Mouse (Mus musculus) heart, embryonic 13.5 days (tissue): Measurements from ENCODE around the gene Ttn. TPM values are rescaled to one million over a fixed set of nuclear protein-coding genes. Genes with fewer than 3 reads are reported as not detected.
A peak's percentile ranks its signal among the peaks of the same experiment; 100 is the strongest.

Experiments used
- ATAC-seq: fragments of 200-750 bp; cut with Nextera tagmentation; 2 replicates; pipeline ENCODE4 v1.8.0; 2017; ENCODE audit warnings: moderate TSS enrichment; ENCODE audit not compliant: insufficient number of reproducible peaks, low FRiP score, low TSS enrichment; ENCODE audit errors: extremely low read depth
- H3K27ac ChIP-seq: fragments of 300-500 bp; sonication (generic); replicated peaks from 2 replicates; pipeline ENCODE4 v1.5.1; 2015; ENCODE audit warnings: moderate library complexity, mild to moderate bottlenecking, inconsistent platforms
- H3K27me3 ChIP-seq: fragments of 300-500 bp; sonication (generic); replicated peaks from 2 replicates; pipeline ENCODE4 v1.6.1; 2015; ENCODE audit warnings: mild to moderate bottlenecking, inconsistent platforms
- H3K36me3 ChIP-seq: fragments of 300-500 bp; sonication (generic); 2 replicates; pipeline ENCODE4 v1.6.1; 2015; ENCODE audit warnings: mild to moderate bottlenecking, inconsistent platforms
- H3K4me1 ChIP-seq: fragments of 300-500 bp; sonication (generic); 2 replicates; pipeline ENCODE4 v1.6.1; 2015; ENCODE audit warnings: inconsistent platforms
- H3K4me2 ChIP-seq: fragments of 300-500 bp; sonication (generic); 2 replicates; pipeline ENCODE4 v1.6.1; 2015; ENCODE audit warnings: inconsistent platforms, mild to moderate bottlenecking, moderate library complexity
- H3K4me3 ChIP-seq: fragments of 300-500 bp; sonication (generic); 2 replicates; pipeline ENCODE4 v1.5.1; 2015; ENCODE audit warnings: moderate library complexity, mild to moderate bottlenecking, inconsistent platforms
- H3K9ac ChIP-seq: fragments of 300-500 bp; sonication (generic); 2 replicates; pipeline ENCODE4 v1.6.1; 2015; ENCODE audit warnings: inconsistent platforms, mild to moderate bottlenecking, moderate library complexity
- H3K9me3 ChIP-seq: fragments of 300-500 bp; sonication (generic); 2 replicates; pipeline ENCODE4 v1.6.1; 2016; ENCODE audit warnings: inconsistent platforms
- WGBS: fragments of 180-500 bp; shearing (Covaris S2); methylation state at CpG from one replicate; pipeline ENCODE4 v1.1.7; 2015; ENCODE audit warnings: mixed read lengths; 5-methylcytosine and 5-hydroxymethylcytosine counted together
- polyA plus RNA-seq: library from polyadenylated mRNA; unstranded; fragments of >200 nt; fragmentation: Nextera tagmentation; extraction: Ambion mirVana; gene quantifications from 2 replicates; pipeline ENCODE4 v1.2.1, GENCODE M21; 2015

Gene Ttn
- polyA plus RNA-seq, 1 experiment from 2014 or later: 426 TPM

DNA sequence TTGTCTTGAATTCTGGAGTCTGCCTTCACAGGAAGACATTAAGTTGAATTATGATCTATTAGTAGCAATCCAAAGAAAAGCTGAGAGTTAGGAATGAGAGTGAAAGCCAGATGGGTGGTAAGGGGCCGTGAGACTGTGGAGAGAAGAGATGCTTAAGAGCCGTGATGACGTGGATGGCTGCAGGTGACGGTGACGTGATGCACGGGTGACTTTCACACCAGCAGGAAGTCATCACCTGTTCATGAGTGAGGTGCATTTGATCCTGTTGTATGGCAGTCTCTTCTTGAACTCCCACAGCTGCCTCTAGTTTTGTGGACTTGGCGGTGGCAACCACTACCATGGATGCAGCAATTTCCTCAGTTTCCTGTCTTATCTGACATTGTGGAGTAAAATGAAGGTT lies 16.8 kb downstream of the Ttn start:
- Histone ChIP-seq H3K4me2 (no peak overlapping the region), H3K36me3 (peaks cover 80% of the 10 kb centered on the region)

DNA sequence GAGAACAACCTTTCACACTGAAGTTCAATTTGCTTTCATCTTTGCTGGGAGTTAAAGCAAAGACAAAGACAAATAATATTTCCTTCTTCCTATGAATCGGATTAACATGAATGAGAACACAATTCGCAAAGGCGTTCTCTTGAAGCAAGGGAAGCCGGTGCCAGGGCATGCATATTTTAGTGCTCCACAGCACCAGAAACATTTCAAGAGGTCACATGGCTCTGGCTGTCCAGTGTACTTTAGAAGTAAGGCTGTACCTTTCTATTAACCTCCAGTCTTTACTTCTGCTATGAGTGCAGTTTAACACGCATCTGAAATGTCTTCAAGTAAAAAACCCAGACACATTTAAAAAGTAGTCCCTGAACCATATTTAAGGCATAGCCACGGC lies 20.3 kb downstream of the Ttn start:
- H3K4me1 ChIP-seq: no peaks in the 10 kb centered on the region
- H3K4me2 ChIP-seq: no peak overlapping the region
- WGBS: 80% methylated on average over 6 of the region's 6 CpGs
- no peaks in the 10 kb centered on the region for H3K27me3 ChIP-seq
- H3K9ac ChIP-seq: no peak overlapping the region
- no peaks in the 10 kb centered on the region for H3K9me3 ChIP-seq
- H3K27ac ChIP-seq: no peak overlapping the region
- peaks cover 48% of the 10 kb centered on the region for H3K36me3 ChIP-seq
- ATAC-seq: no peak
- H3K4me3 ChIP-seq: no peak overlapping the region

More for the DNA sequence above, 16.8 kb downstream of the Ttn start:
- WGBS: 64% methylated on average over 7 of the region's 7 CpGs
- no peak for ATAC-seq
- Histone ChIP-seq H3K27me3 (no peaks in the 10 kb centered on the region), H3K4me1 (peaks cover 17% of the 10 kb centered on the region), H3K9ac (no peak overlapping the region), H3K27ac (no peak overlapping the region), H3K9me3 (no peaks in the 10 kb centered on the region), H3K4me3 (no peak overlapping the region)

DNA sequence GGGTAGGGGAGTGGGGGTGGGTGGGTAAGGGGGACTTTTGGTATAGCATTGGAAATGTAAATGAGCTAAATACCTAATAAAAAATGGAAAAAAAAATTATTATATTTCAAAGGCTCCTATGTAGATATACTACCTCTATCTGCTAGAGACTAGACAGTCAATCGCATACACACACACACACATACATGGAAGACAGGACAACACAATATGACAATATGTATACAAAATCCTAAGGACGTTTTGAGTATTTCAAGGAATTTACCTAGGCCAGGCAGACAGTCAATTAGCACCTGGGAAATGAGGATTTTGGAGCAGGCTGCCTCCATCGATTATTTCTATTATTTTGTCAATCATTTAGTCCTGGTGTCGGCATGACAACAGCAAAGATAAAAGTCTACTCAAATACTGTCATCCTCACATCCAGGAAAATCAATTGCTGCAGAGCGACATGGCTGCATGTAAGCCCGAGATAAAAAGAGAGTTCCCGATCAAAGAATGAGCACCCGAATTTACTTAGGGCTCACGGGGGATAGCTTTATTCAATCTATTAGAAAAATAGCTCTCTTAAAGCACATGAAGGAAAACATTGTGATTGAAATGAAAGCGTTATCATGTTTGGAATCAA lies 20.8 kb downstream of the Ttn start:
- Histone ChIP-seq H3K9me3 (no peaks in the 10 kb centered on the region), H3K27ac (no peak overlapping the region), H3K4me2 (no peak overlapping the region), H3K36me3 (peaks cover 43% of the 10 kb centered on the region), H3K27me3 (no peaks in the 10 kb centered on the region), H3K4me3 (no peak overlapping the region), H3K9ac (no peak overlapping the region), H3K4me1 (no peaks in the 10 kb centered on the region)
- ATAC-seq: no peak
- WGBS: 86% methylated on average over 10 of the region's 10 CpGs

DNA sequence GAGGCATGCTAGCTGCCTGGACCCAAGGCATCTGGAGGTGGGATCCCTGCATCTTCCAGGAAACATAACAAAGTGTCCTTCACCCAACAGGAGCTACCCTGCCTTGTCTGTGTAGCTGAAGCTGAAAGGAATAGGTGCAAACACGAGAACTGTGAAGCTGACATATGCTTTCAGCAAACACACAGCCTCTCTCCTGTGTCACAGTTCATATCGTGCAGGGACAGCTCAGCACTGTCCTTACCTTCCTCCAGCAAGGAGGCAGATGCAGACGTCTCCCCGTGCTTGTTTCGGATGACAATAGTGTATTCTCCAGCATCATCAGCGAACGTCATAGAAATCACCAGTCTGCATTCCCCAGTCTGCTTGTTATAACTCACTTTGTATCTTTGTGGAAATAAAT lies 32.6 kb downstream of the Ttn start:
- H3K9me3 ChIP-seq: no peaks in the 10 kb centered on the region
- peaks cover 5% of the 10 kb centered on the region; the same call in 1 of the 2 replicates for H3K4me1 ChIP-seq
- no peak overlapping the region for H3K4me2 ChIP-seq
- H3K27me3 ChIP-seq: no peaks in the 10 kb centered on the region
- H3K36me3 ChIP-seq: peaks cover 94% of the 10 kb centered on the region
- ATAC-seq: no peak
- H3K27ac ChIP-seq: no peak overlapping the region
- WGBS: 71% methylated on average over 7 of the region's 7 CpGs
- no peak overlapping the region for H3K4me3 ChIP-seq
- H3K9ac ChIP-seq: no peak overlapping the region

DNA sequence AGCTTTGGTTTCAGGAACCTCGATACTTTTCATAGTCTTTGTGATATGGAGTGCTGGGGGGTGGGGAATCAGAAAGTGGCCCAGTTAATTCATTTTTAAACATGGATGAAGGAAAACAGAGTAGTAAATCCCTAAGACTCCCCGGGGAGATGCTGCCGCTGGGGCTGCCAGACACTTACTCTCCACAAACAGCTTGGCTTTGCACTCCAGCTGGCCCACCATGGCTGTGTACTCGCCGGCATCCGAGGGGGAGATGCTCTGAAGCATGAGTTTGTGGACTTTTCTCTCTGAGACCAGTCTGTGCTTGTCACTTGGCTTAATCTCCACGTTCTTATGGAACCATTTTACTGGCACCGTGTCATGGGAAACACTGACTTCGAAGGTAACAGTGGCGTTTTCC lies 43.8 kb downstream of the Ttn start:
- Histone ChIP-seq H3K4me2 (no peak overlapping the region), H3K36me3 (peaks cover 94% of the 10 kb centered on the region), H3K4me3 (no peak overlapping the region), H3K27me3 (no peaks in the 10 kb centered on the region), H3K9ac (no peak overlapping the region), H3K4me1 (no peaks in the 10 kb centered on the region), H3K9me3 (no peaks in the 10 kb centered on the region), H3K27ac (no peak overlapping the region)
- 66% methylated on average over 10 of the region's 10 CpGs for WGBS
- ATAC-seq: no peak

DNA sequence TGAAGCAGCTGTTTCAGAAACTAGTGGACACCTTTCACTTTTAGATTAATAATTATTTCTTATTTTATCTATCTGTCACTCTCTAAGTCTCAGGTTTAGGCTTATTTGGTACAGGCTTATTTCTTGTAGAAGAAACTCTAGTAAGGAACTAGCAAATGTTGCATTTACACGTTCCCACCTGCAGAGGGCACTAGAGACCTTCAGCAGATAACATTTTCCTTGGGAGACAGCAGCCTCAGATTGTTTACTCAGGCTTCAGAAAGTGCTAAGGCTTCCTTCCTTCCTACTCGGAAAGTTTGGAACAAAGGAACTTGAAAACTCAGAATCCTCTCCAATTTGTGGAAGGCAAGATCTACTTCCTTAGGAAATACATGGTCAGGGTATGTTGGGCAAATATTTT lies 52.6 kb downstream of the Ttn start:
- Histone ChIP-seq H3K27me3 (no peaks in the 10 kb centered on the region), H3K4me1 (peaks cover 37% of the 10 kb centered on the region), H3K9me3 (no peaks in the 10 kb centered on the region), H3K4me2 (no peak overlapping the region), H3K36me3 (peaks cover 92% of the 10 kb centered on the region), H3K4me3 (no peak overlapping the region), H3K9ac (no peak overlapping the region), H3K27ac (0 out of 2 replicates have a peak overlapping the region, but pooled peaks have one; percentile 57)
- WGBS: 7% methylated on average over 2 of the region's 2 CpGs
- no peak for ATAC-seq

DNA sequence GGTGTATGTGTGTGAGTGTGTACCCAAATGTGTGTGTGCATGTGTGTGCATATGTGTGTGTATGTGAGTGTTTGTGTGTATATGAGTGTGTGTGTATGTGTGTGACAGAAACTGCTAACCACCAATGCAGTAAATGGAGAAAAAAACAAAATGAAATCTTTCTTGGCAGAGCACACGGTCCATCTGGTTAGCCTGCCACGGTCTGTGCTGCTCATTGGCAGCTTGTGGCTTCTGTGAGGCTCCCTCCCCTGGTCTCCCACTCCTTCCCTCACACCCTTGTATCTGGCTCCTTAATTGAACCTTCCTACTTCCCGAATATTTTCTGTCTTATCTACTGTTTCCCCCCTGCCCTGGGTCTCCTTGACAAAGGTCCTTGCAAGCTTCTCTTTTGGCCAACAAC lies 53.5 kb downstream of the Ttn start:
- Histone ChIP-seq H3K4me2 (no peak overlapping the region), H3K27me3 (no peaks in the 10 kb centered on the region), H3K4me1 (peaks cover 37% of the 10 kb centered on the region), H3K4me3 (no peak overlapping the region), H3K27ac (peak overlapping the region; percentile 57), H3K9me3 (no peaks in the 10 kb centered on the region), H3K9ac (peak overlapping the region; percentile 37; the same call in 1 of the 2 replicates), H3K36me3 (peaks cover 92% of the 10 kb centered on the region)
- ATAC-seq: 0 out of 2 replicates have a peak, but pooled peaks have one; percentile 3
- WGBS: 20% methylated on average over 3 of the region's 3 CpGs

DNA sequence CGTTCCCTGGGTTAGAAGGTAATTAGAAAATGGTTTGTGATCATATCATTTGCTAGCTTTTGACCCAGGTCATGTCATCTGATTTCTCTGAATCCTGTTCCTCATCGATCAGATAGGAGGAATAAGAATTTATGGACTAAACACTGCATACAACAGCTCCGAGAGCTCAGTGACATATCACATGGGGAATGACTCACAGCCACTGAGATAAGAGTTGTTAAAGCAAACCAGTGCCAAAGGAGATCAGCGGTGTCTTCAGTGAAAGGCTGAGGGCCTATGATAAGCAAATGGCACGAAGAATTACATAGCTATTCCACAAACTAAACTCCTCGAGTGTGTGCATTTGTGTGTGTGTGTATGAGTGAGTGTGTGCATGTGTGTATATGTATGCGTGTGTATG lies 54.0 kb downstream of the Ttn start:
- H3K27me3 ChIP-seq: no peaks in the 10 kb centered on the region
- peaks cover 91% of the 10 kb centered on the region for H3K36me3 ChIP-seq
- no peak overlapping the region for H3K4me3 ChIP-seq
- peak overlapping the region; percentile 57; the same call in 1 of the 2 replicates for H3K27ac ChIP-seq
- 24% methylated on average over 7 of the region's 7 CpGs for WGBS
- no peak overlapping the region for H3K4me2 ChIP-seq
- 0 out of 2 replicates have a peak, but pooled peaks have one; percentile 40 for ATAC-seq
- H3K9ac ChIP-seq: peak overlapping the region; percentile 37; the same call in 1 of the 2 replicates
- H3K9me3 ChIP-seq: no peaks in the 10 kb centered on the region
- H3K4me1 ChIP-seq: peaks cover 37% of the 10 kb centered on the region

DNA sequence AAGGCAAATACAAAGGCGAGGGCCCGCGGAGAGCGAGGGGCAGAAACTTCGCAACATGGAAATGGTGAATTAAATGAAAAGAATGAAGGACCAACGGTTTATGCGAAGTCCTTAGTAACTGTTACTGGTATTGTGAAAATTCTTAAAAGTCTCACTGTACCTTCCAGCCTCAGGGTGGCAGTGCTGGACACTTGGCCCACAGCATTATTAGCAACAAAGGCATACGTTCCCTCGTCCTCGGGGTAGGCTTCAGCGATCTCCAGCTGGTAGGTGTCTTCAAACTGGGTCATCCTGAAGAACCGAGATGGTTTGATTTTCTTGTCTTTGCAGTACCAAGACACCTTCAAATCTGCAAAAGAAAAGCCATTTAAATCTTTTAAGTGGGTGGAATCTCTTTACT lies 55.4 kb downstream of the Ttn start:
- H3K4me3 ChIP-seq: no peak overlapping the region
- no peak overlapping the region for H3K27ac ChIP-seq
- WGBS: 71% methylated on average over 12 of the region's 12 CpGs
- peaks cover 32% of the 10 kb centered on the region for H3K4me1 ChIP-seq
- ATAC-seq: no peak
- no peaks in the 10 kb centered on the region for H3K27me3 ChIP-seq
- H3K36me3 ChIP-seq: peaks cover 89% of the 10 kb centered on the region
- H3K4me2 ChIP-seq: no peak overlapping the region
- no peaks in the 10 kb centered on the region for H3K9me3 ChIP-seq
- no peak overlapping the region for H3K9ac ChIP-seq

DNA sequence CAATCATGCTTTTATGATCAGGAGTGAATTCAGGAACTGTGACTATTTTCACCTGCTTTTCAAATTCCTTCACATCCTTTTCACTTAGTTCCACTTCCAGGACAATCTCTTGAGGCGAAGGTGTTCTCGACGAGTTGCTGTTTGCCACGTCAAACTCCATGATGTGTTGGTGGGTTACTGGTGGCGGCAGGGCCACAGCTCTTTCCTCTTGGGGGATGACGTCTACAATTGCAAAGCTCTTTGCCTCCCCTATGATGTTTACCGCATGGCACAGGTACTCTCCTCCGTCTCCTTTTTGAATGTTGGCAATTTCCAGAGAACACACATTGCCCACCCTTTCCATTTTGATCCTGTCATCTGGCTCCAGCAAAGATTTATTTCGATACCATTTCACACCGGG lies 67.4 kb downstream of the Ttn start:
- Histone ChIP-seq H3K9ac (no peak overlapping the region), H3K4me1 (no peaks in the 10 kb centered on the region), H3K27me3 (no peaks in the 10 kb centered on the region), H3K36me3 (peaks cover 90% of the 10 kb centered on the region), H3K9me3 (no peaks in the 10 kb centered on the region), H3K4me2 (no peak overlapping the region), H3K4me3 (no peak overlapping the region), H3K27ac (no peak overlapping the region)
- no peak for ATAC-seq
- WGBS: 85% methylated on average over 10 of the region's 10 CpGs

DNA sequence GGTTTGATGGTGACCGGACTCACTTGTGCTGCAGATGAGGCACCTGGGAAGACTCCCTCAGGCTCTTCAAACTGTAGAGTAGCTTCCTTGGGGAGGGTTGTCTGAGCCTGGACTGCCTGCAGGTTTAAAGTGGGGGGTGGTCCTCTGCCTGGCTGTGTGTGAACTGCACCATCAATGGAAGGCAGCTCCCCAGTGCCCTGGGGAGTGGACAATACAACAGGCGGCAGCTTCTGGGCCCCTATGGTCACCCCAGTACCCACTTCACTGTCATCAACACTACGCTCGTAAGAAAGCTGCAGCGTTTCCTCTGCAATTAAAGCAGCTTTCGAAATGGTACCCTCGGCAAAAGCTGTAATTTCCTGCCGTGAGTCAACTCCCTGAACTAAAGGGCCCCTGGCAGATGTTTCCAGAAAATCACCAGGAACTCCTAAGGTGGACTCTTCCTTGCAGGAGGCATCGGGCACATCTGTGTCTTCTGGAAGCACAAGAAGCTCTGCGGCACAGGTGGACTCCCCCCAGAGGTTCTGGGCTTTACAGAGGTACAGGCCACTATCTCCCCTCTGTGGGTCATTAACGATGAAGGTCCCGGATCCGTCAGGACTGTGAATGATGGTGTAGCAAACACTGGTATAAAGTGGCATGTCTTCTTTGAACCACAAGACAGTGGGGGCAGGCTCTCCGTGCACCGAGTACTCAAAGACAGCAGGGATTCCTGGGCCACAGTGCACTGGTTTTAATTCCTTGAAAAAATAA lies 73.5 kb downstream of the Ttn start:
- H3K27ac ChIP-seq: no peak overlapping the region
- no peaks in the 10 kb centered on the region for H3K27me3 ChIP-seq
- H3K4me3 ChIP-seq: no peak overlapping the region
- H3K36me3 ChIP-seq: peaks cover 85% of the 10 kb centered on the region
- H3K4me1 ChIP-seq: no peaks in the 10 kb centered on the region
- H3K9ac ChIP-seq: no peak overlapping the region
- H3K9me3 ChIP-seq: no peaks in the 10 kb centered on the region
- H3K4me2 ChIP-seq: no peak overlapping the region
- WGBS: 74% methylated on average over 15 of the region's 15 CpGs
- no peak for ATAC-seq

DNA sequence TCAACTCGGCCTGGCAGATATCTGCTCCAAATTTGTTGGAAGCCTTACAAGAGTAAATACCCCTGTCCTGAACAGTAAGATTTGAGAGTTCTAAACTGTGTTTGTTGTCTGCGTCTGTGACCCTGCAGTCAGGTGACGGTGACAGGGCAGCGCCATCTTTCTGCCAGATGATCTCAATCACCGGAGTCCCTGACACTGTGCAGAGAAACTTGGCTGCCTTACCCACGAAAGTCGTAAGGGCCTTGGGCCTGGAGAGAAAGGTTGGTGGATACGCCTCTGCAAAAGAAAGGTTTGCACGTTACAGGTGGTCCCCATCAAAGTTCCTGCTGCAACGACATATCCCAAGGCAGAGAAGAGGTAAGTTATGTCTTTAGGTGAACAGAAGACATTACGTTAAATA lies 79.0 kb downstream of the Ttn start:
- Histone ChIP-seq H3K4me1 (peaks cover 13% of the 10 kb centered on the region), H3K4me3 (no peak overlapping the region), H3K27me3 (no peaks in the 10 kb centered on the region), H3K27ac (no peak overlapping the region), H3K9ac (no peak overlapping the region), H3K36me3 (peaks cover 92% of the 10 kb centered on the region), H3K4me2 (no peak overlapping the region), H3K9me3 (no peaks in the 10 kb centered on the region)
- no peak for ATAC-seq
- 83% methylated on average over 11 of the region's 11 CpGs for WGBS
